Mouse (Mus musculus) heart, embryonic 13.5 days (tissue): Measurements from ENCODE around the gene Ntn5. TPM values are rescaled to one million over a fixed set of nuclear protein-coding genes. Genes with fewer than 3 reads are reported as not detected.

Experiments
- ATAC-seq: fragments of 200-750 bp; cut with Nextera tagmentation; 2 replicates; pipeline ENCODE4 v1.8.0; 2017; ENCODE audit warnings: moderate TSS enrichment; ENCODE audit not compliant: insufficient number of reproducible peaks, low FRiP score, low TSS enrichment; ENCODE audit errors: extremely low read depth
- H3K27ac ChIP-seq: fragments of 300-500 bp; sonication (generic); replicated peaks from 2 replicates; pipeline ENCODE4 v1.5.1; 2015; ENCODE audit warnings: moderate library complexity, mild to moderate bottlenecking, inconsistent platforms
- H3K27me3 ChIP-seq: fragments of 300-500 bp; sonication (generic); replicated peaks from 2 replicates; pipeline ENCODE4 v1.6.1; 2015; ENCODE audit warnings: mild to moderate bottlenecking, inconsistent platforms
- H3K36me3 ChIP-seq: fragments of 300-500 bp; sonication (generic); 2 replicates; pipeline ENCODE4 v1.6.1; 2015; ENCODE audit warnings: mild to moderate bottlenecking, inconsistent platforms
- H3K4me1 ChIP-seq: fragments of 300-500 bp; sonication (generic); 2 replicates; pipeline ENCODE4 v1.6.1; 2015; ENCODE audit warnings: inconsistent platforms
- H3K4me2 ChIP-seq: fragments of 300-500 bp; sonication (generic); 2 replicates; pipeline ENCODE4 v1.6.1; 2015; ENCODE audit warnings: inconsistent platforms, mild to moderate bottlenecking, moderate library complexity
- H3K4me3 ChIP-seq: fragments of 300-500 bp; sonication (generic); 2 replicates; pipeline ENCODE4 v1.5.1; 2015; ENCODE audit warnings: moderate library complexity, mild to moderate bottlenecking, inconsistent platforms
- H3K9ac ChIP-seq: fragments of 300-500 bp; sonication (generic); 2 replicates; pipeline ENCODE4 v1.6.1; 2015; ENCODE audit warnings: inconsistent platforms, mild to moderate bottlenecking, moderate library complexity
- H3K9me3 ChIP-seq: fragments of 300-500 bp; sonication (generic); 2 replicates; pipeline ENCODE4 v1.6.1; 2016; ENCODE audit warnings: inconsistent platforms
- WGBS: fragments of 180-500 bp; shearing (Covaris S2); methylation state at CpG from one replicate; pipeline ENCODE4 v1.1.7; 2015; ENCODE audit warnings: mixed read lengths; 5-methylcytosine and 5-hydroxymethylcytosine counted together
- polyA plus RNA-seq: library from polyadenylated mRNA; unstranded; fragments of >200 nt; fragmentation: Nextera tagmentation; extraction: Ambion mirVana; gene quantifications from 2 replicates; pipeline ENCODE4 v1.2.1, GENCODE M21; 2015

Ntn5 gene
- polyA plus RNA-seq, 1 experiment from 2014 or later, result 0.11 TPM

DNA sequence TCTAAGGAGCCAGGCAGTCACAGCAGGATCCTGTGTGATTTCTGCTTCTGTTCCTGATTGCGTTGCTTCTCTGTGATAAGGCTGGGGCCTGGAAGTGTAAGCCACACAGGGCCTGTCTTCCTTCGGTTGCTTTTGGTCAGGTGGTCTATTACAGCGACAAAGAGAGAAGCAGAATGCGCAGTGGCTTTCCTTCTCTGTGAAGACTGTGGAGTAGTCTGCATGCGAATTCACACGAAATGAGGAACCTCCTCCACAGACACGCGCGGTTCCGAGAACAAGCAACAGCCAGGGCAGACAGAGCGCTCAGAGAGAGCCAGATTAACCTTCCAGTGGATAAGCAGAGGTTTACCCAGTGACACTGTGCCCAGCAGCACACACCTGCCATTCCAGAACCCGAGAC is 57.5 kb downstream of the Ntn5 start:
- Histone ChIP-seq H3K9me3 (no peaks in the 10 kb centered on the region), H3K27me3 (peaks cover 14% of the 10 kb centered on the region), H3K36me3 (no peaks in the 10 kb centered on the region), H3K4me2 (peak overlapping the region; percentile 56; the same call in 1 of the 2 replicates), H3K4me1 (peaks cover 10% of the 10 kb centered on the region; the same call in 1 of the 2 replicates), H3K4me3 (peak overlapping the region; percentile 38; the same call in 1 of the 2 replicates), H3K9ac (peak overlapping the region; percentile 59; the same call in 1 of the 2 replicates), H3K27ac (no peak overlapping the region)
- ATAC-seq, result no peak
- 71% methylated on average over 12 of the region's 12 CpGs for whole genome bisulfite sequencing

DNA sequence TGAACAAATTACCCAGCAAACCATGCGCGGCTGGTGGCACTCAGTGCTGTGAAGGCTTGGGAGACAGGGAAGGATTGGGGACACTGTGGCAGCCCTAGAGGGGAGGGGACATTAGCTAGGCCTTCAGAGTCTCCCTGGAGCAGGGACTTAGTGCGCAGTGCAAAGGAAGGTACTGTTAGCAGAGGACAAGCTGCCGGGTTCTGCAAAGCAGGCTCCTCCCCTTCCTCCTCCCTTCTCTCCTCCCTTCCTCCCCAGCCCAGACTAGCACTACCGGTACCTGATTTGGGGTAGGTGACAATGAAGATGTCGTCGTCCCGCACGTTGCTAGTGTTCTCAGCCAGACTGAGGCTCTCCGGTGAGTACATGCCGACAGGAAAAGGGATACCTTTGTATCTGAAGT is 58.0 kb downstream of the Ntn5 start:
- no peak for ATAC-seq
- Histone ChIP-seq H3K9ac (peak overlapping the region; percentile 59), H3K4me2 (peak overlapping the region; percentile 56), H3K27me3 (peaks cover 14% of the 10 kb centered on the region), H3K4me3 (peak overlapping the region; percentile 38), H3K36me3 (no peaks in the 10 kb centered on the region), H3K9me3 (no peaks in the 10 kb centered on the region; the same call in 1 of the 2 replicates), H3K4me1 (peaks cover 10% of the 10 kb centered on the region; the same call in 1 of the 2 replicates), H3K27ac (no peak overlapping the region)
- WGBS, result 33% methylated on average over 11 of the region's 11 CpGs

DNA sequence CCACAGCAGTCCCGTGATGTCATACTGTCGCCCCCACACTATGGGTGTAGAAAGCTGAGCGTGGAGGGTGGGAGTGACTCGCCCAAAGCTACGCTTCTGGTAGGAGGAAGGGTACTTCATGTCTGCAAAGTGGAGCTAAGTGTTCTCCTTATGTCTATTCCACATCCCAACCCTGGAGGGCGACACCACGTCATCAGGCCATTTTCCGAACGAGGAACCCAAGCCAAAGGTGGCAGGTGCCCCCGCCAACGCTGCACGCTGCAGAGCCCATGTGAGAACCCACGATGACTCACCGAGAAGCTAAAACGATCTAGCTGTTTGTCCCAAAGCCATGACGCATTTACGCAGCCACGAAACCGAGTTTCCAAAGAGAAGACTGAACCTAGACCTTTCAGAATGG is 58.5 kb downstream of the Ntn5 start:
- WGBS, result 34% methylated on average over 19 of the region's 19 CpGs
- H3K27me3 ChIP-seq, result peaks cover 14% of the 10 kb centered on the region
- peak overlapping the region; percentile 38 for H3K4me3 ChIP-seq
- ATAC-seq, result no peak
- H3K36me3 ChIP-seq, result no peaks in the 10 kb centered on the region
- no peak overlapping the region for H3K27ac ChIP-seq
- H3K4me2 ChIP-seq, result peak overlapping the region; percentile 56
- peak overlapping the region; percentile 59 for H3K9ac ChIP-seq
- no peaks in the 10 kb centered on the region; the same call in 1 of the 2 replicates for H3K9me3 ChIP-seq
- peaks cover 10% of the 10 kb centered on the region; the same call in 1 of the 2 replicates for H3K4me1 ChIP-seq

Other genes with a start within 250 kb of the Ntn5 start
- 91.8 and 95.3 TPM in 2 replicates for gene Gys1, start 249.2 kb upstream of the Ntn5 start, polyA plus RNA-seq
- gene Ruvbl2, start 245.9 kb upstream of the Ntn5 start, polyA plus RNA-seq, result 80.6 and 85.6 TPM in 2 replicates
- gene Ftl1, start 224.1 kb upstream of the Ntn5 start, polyA plus RNA-seq, result 5,089 and 5,516 TPM in 2 replicates
- gene Bax, start 217.1 kb upstream of the Ntn5 start, polyA plus RNA-seq, result 124 and 139 TPM in 2 replicates
- gene Tulp2, start 202.1 kb upstream of the Ntn5 start, polyA plus RNA-seq, result 0.74 and 1.0 TPM in 2 replicates
- gene Gm45808, start 197.2 kb upstream of the Ntn5 start, polyA plus RNA-seq, result not detected in 2 replicates
- 3.9 TPM in 2 replicates for gene Dhdh, start 195.2 kb upstream of the Ntn5 start, polyA plus RNA-seq
- gene Nucb1, start 173.6 kb upstream of the Ntn5 start, polyA plus RNA-seq, result 175 and 177 TPM in 2 replicates
- 38.5 and 49.6 TPM in 2 replicates for gene Ppp1r15a, start 157.8 kb upstream of the Ntn5 start, polyA plus RNA-seq
- gene Plekha4, start 157.7 kb upstream of the Ntn5 start, polyA plus RNA-seq, result 1.1 and 1.2 TPM in 2 replicates
- gene Hsd17b14, start 129.1 kb upstream of the Ntn5 start, polyA plus RNA-seq, result 0.43 and 0.52 TPM in 2 replicates
- gene Bcat2, start 113.9 kb upstream of the Ntn5 start, polyA plus RNA-seq, result 65.4 and 66.3 TPM in 2 replicates
- gene Fgf21, start 68.5 kb upstream of the Ntn5 start, polyA plus RNA-seq, result not detected in 2 replicates
- gene Fut1, start 66.7 kb upstream of the Ntn5 start, polyA plus RNA-seq, result not detected in 2 replicates
- gene Izumo1, start 62.2 kb upstream of the Ntn5 start, polyA plus RNA-seq, result 0.11 and 0.19 TPM in 2 replicates
- 17.1 and 18.9 TPM in 2 replicates for gene Rasip1, start 56.5 kb upstream of the Ntn5 start, polyA plus RNA-seq
- 3.3 and 5.0 TPM in 2 replicates for gene Mamstr, start 44.0 kb upstream of the Ntn5 start, polyA plus RNA-seq
- gene Fut2, start 17.6 kb upstream of the Ntn5 start, polyA plus RNA-seq, result 0.86 and 1.1 TPM in 2 replicates
- 0.29 and 0.47 TPM in 2 replicates for gene Sec1, start 10.4 kb downstream of the Ntn5 start, polyA plus RNA-seq
- gene Car11, start 15.8 kb downstream of the Ntn5 start, polyA plus RNA-seq, result 5.4 and 6.0 TPM in 2 replicates
- 2.2 and 3.5 TPM in 2 replicates for gene Dbp, start 21.1 kb downstream of the Ntn5 start, polyA plus RNA-seq
- gene Rpl18, start 31.4 kb downstream of the Ntn5 start, polyA plus RNA-seq, result 630 and 695 TPM in 2 replicates
- gene Sphk2, start 34.0 kb downstream of the Ntn5 start, polyA plus RNA-seq, result 16.7 and 17.5 TPM in 2 replicates
- gene Fam83e, start 37.2 kb downstream of the Ntn5 start, polyA plus RNA-seq, result 0.20 and 0.31 TPM in 2 replicates
- not detected in 2 replicates for gene Spaca4, start 41.8 kb downstream of the Ntn5 start, polyA plus RNA-seq
- 0.62 and 0.80 TPM in 2 replicates for gene Lmtk3, start 99.7 kb downstream of the Ntn5 start, polyA plus RNA-seq
- gene Sult2b1, start 100.6 kb downstream of the Ntn5 start, polyA plus RNA-seq, result 0.24 and 0.38 TPM in 2 replicates
- gene Cyth2, start 130.6 kb downstream of the Ntn5 start, polyA plus RNA-seq, result 90.1 and 103 TPM in 2 replicates
- gene Kcnj14, start 140.8 kb downstream of the Ntn5 start, polyA plus RNA-seq, result 0.39 and 0.43 TPM in 2 replicates
- gene Grwd1, start 146.9 kb downstream of the Ntn5 start, polyA plus RNA-seq, result 41.9 and 44.1 TPM in 2 replicates
- 56.4 and 58.7 TPM in 2 replicates for gene Kdelr1, start 188.8 kb downstream of the Ntn5 start, polyA plus RNA-seq
- 0.13 and 0.23 TPM in 2 replicates for gene Grin2d, start 194.4 kb downstream of the Ntn5 start, polyA plus RNA-seq
- gene Syngr4, start 212.7 kb downstream of the Ntn5 start, polyA plus RNA-seq, result 0.90 and 1.1 TPM in 2 replicates
- gene Tmem143, start 212.9 kb downstream of the Ntn5 start, polyA plus RNA-seq, result 5.8 and 6.8 TPM in 2 replicates
- 84.1 and 92.1 TPM in 2 replicates for gene Emp3, start 237.4 kb downstream of the Ntn5 start, polyA plus RNA-seq
- gene Ccdc114, start 240.1 kb downstream of the Ntn5 start, polyA plus RNA-seq, result 2.7 and 3.4 TPM in 2 replicates